Mouse (Mus musculus) E14TG2a.4 (cell line): Measurements from ENCODE around the gene Ccdc40.

Experiments
- H3K27me3 ChIP-seq: 2 replicates; pipeline ENCODE4 v1.6.1; 2014; ENCODE audit warnings: low read length, control low read depth; ENCODE audit not compliant: insufficient read depth
- H3K36me3 ChIP-seq: 2 replicates; pipeline ENCODE4 v1.6.1; 2014; ENCODE audit warnings: low read length, control low read depth; ENCODE audit not compliant: insufficient read depth
- H3K4me1 ChIP-seq: replicated peaks from 2 replicates; pipeline ENCODE4 v1.6.1; 2014; ENCODE audit warnings: low read depth, low read length, control low read depth
- H3K4me3 ChIP-seq: replicated peaks from 2 replicates; pipeline ENCODE4 v1.5.1; 2014; ENCODE audit warnings: mild to moderate bottlenecking, low read length
- H3K9me3 ChIP-seq: 2 replicates; pipeline ENCODE4 v1.6.1; 2014; ENCODE audit warnings: low read length, control low read depth
- CTCF ChIP-seq: conservative IDR thresholded peaks from 2 replicates; pipeline ENCODE4 v1.5.1; 2014; ENCODE audit warnings: low read length
- NANOG ChIP-seq: IDR thresholded peaks from 2 replicates; pipeline ENCODE4 v1.6.1; 2014; ENCODE audit warnings: borderline replicate concordance, low read length, mixed read lengths
- POU5F1 ChIP-seq: IDR thresholded peaks from 2 replicates; pipeline ENCODE4 v1.6.1; 2014; ENCODE audit warnings: low read length, borderline replicate concordance

Ccdc40 gene

GRCm38 (mm10) chr11:119228091-119228781, at the start of gene Ccdc40, which contains the start of gene Tbc1d16:
Gene Ccdc40, plus strand, starts transcription at chr11:119228572.
Gene Tbc1d16, minus strand, starts transcription at chr11:119228499.
- peak within 1 kb of the TSS; percentile 90 for H3K4me3 ChIP-seq
- peaks cover 39% of the 10 kb centered on the region for H3K4me1 ChIP-seq
- TF ChIP-seq POU5F1: no peak
- no peak for TF ChIP-seq CTCF
- no peak for TF ChIP-seq NANOG
- H3K27me3 ChIP-seq: peaks cover 81% of the 10 kb centered on the region
- H3K9me3 ChIP-seq: no peaks in the 10 kb centered on the region
- H3K36me3 ChIP-seq: no peaks in the 10 kb centered on the region

- peaks cover 46% of the 10 kb centered on the region for H3K4me1 ChIP-seq
- no peak for TF ChIP-seq CTCF
- TF ChIP-seq POU5F1: no peak
- TF ChIP-seq NANOG: no peak
- no peaks in the 10 kb centered on the region for H3K9me3 ChIP-seq
- no peaks in the 10 kb centered on the region for H3K36me3 ChIP-seq
- H3K27me3 ChIP-seq: no peaks in the 10 kb centered on the region
- H3K4me3 ChIP-seq: no peak overlapping the region
These were observed 47.4 kb upstream of the Ccdc40 start for GRCm38 (mm10) chr11:119180824-119181582.

GRCm38 (mm10) chr11:119181861-119182395, 46.4 kb upstream of the Ccdc40 start:
- no peaks in the 10 kb centered on the region for H3K9me3 ChIP-seq
- no peak for TF ChIP-seq CTCF
- no peak for TF ChIP-seq NANOG
- TF ChIP-seq POU5F1: no peak
- no peaks in the 10 kb centered on the region for H3K27me3 ChIP-seq
- H3K4me3 ChIP-seq: no peak overlapping the region
- H3K36me3 ChIP-seq: no peaks in the 10 kb centered on the region
- H3K4me1 ChIP-seq: peaks cover 50% of the 10 kb centered on the region

- H3K27me3 ChIP-seq: no peaks in the 10 kb centered on the region; the same call in 1 of the 2 replicates
- no peak overlapping the region for H3K4me3 ChIP-seq
- H3K4me1 ChIP-seq: peaks cover 64% of the 10 kb centered on the region
- TF ChIP-seq NANOG (no peak), CTCF (no peak), POU5F1 (no peak)
- no peaks in the 10 kb centered on the region for H3K9me3 ChIP-seq
- no peaks in the 10 kb centered on the region for H3K36me3 ChIP-seq
These were observed 44.6 kb upstream of the Ccdc40 start for GRCm38 (mm10) chr11:119183684-119184310.

GRCm38 (mm10) chr11:119186381-119186780, 42.0 kb upstream of the Ccdc40 start:
- TF ChIP-seq NANOG (no peak), CTCF (no peak), POU5F1 (no peak)
- Histone ChIP-seq H3K4me3 (no peak overlapping the region), H3K36me3 (no peaks in the 10 kb centered on the region), H3K27me3 (peaks cover 2% of the 10 kb centered on the region; the same call in 1 of the 2 replicates), H3K4me1 (peaks cover 72% of the 10 kb centered on the region), H3K9me3 (no peaks in the 10 kb centered on the region)

- TF ChIP-seq NANOG (no peak), CTCF (peak; percentile 80)
- peaks cover 8% of the 10 kb centered on the region for H3K27me3 ChIP-seq
- no peaks in the 10 kb centered on the region for H3K36me3 ChIP-seq
- H3K9me3 ChIP-seq: no peaks in the 10 kb centered on the region
- H3K4me1 ChIP-seq: peaks cover 73% of the 10 kb centered on the region
- H3K4me3 ChIP-seq: no peak overlapping the region
These were observed 41.2 kb upstream of the Ccdc40 start for GRCm38 (mm10) chr11:119186989-119187799.

GRCm38 (mm10) chr11:119187800-119188197, 40.6 kb upstream of the Ccdc40 start:
- Histone ChIP-seq H3K36me3 (no peaks in the 10 kb centered on the region), H3K4me3 (no peak overlapping the region), H3K27me3 (peaks cover 8% of the 10 kb centered on the region), H3K9me3 (no peaks in the 10 kb centered on the region), H3K4me1 (peaks cover 76% of the 10 kb centered on the region)
- TF ChIP-seq CTCF (no peak), NANOG (no peak), POU5F1 (no peak)

- TF ChIP-seq POU5F1: no peak
- no peak for TF ChIP-seq NANOG
- TF ChIP-seq CTCF: no peak
- Histone ChIP-seq H3K36me3 (no peaks in the 10 kb centered on the region), H3K9me3 (no peaks in the 10 kb centered on the region), H3K4me1 (peaks cover 72% of the 10 kb centered on the region), H3K27me3 (peaks cover 8% of the 10 kb centered on the region), H3K4me3 (no peak overlapping the region)
These were observed 40.0 kb upstream of the Ccdc40 start for GRCm38 (mm10) chr11:119188389-119188788.
